Mouse (Mus musculus): ENCODE data around the gene Gm11084.

Gene Gm11084

GRCm38 (mm10) chr2:72924981-72925380 lies 61.5 kb downstream of the Gm11084 start:
- no peak for DNase-seq (ENCODE audit: low spot score)
